Mouse (Mus musculus): ENCODE measurements at regions not wholly inside any gene's neighbourhood (a gene's known extent, or its start where the extent isn't known, plus 50 kb on each side); places are given as distances from the start of the nearest gene placed in this dataset.

GRCm38 (mm10) chr10:11746959-11747358 lies 403.8 kb downstream of the Epm2a start:
- TF ChIP-seq TAL1 (conservative IDR thresholded peaks at IDR 0.05; ENCODE audit: low read depth, low read length) = no peak
- no peak for TF ChIP-seq CTCF (IDR thresholded peaks at IDR 0.05; ENCODE audit: low read depth, low read length)

All from G1E (cell line).